Mouse (Mus musculus): ENCODE results near the gene Il10ra. TPM values are rescaled to one million over a fixed set of nuclear protein-coding genes. Genes with fewer than 3 reads are reported as not detected.
A peak's percentile ranks its signal among the peaks of the same experiment; 100 is the strongest.

Il10ra gene
- polyA plus RNA-seq (2015; fragmentation: Nextera tagmentation; extraction: Ambion mirVana), result 0.55 and 0.62 TPM in 2 replicates

- ATAC-seq (ENCODE audit: extremely low read depth, insufficient number of reproducible peaks, low FRiP score, low TSS enrichment), result no peak
- Histone ChIP-seq H3K4me2 (peak within 1 kb of the TSS; percentile 71), H3K36me3 (no peaks in the 10 kb centered on the region), H3K9me3 (no peaks in the 10 kb centered on the region), H3K27ac (replicated peaks) (no peak within 1 kb of the TSS), H3K9ac (peak within 1 kb of the TSS; percentile 71), H3K4me1 (peaks cover 7% of the 10 kb centered on the region; the same call in 1 of the 2 replicates), H3K27me3 (replicated peaks) (peaks cover 79% of the 10 kb centered on the region), H3K4me3 (peak within 1 kb of the TSS; percentile 45)
- 6% methylated on average over 36 of the region's 36 CpGs for WGBS
These were observed at the start of gene Il10ra for GRCm38 (mm10) chr9:45268597-45269325. Gene Il10ra, minus strand, starts transcription at chr9:45269149.

- H3K9me3 ChIP-seq, result no peaks in the 10 kb centered on the region
- no peak overlapping the region for H3K4me3 ChIP-seq
- no peaks in the 10 kb centered on the region for H3K36me3 ChIP-seq
- WGBS, result 74% methylated on average over 3 of the region's 3 CpGs
- H3K27me3 ChIP-seq (replicated peaks), result peaks cover 83% of the 10 kb centered on the region
- H3K27ac ChIP-seq (replicated peaks), result no peak overlapping the region
- H3K4me1 ChIP-seq, result peaks cover 3% of the 10 kb centered on the region; the same call in 1 of the 2 replicates
- ATAC-seq (ENCODE audit: extremely low read depth, insufficient number of reproducible peaks, low FRiP score, low TSS enrichment), result no peak
- H3K9ac ChIP-seq, result no peak overlapping the region
- no peak overlapping the region for H3K4me2 ChIP-seq
These were observed 48.7 kb upstream of the Il10ra start for GRCm38 (mm10) chr9:45317635-45318034.

GRCm38 (mm10) chr9:45313913-45314312 is 45.0 kb upstream of the Il10ra start:
- H3K4me3 ChIP-seq, result no peak overlapping the region
- no peak for ATAC-seq (ENCODE audit: extremely low read depth, insufficient number of reproducible peaks, low FRiP score, low TSS enrichment)
- no peak overlapping the region for H3K9ac ChIP-seq
- no peaks in the 10 kb centered on the region for H3K36me3 ChIP-seq
- 70% methylated on average over 3 of the region's 3 CpGs for WGBS
- H3K27me3 ChIP-seq (replicated peaks), result peaks cover 65% of the 10 kb centered on the region
- no peak overlapping the region for H3K4me2 ChIP-seq
- H3K4me1 ChIP-seq, result peaks cover 3% of the 10 kb centered on the region; the same call in 1 of the 2 replicates
- H3K27ac ChIP-seq (replicated peaks), result no peak overlapping the region
- no peaks in the 10 kb centered on the region for H3K9me3 ChIP-seq

- peaks cover 45% of the 10 kb centered on the region for H3K27me3 ChIP-seq (replicated peaks)
- H3K4me1 ChIP-seq, result no peaks in the 10 kb centered on the region
- WGBS, result 77% methylated on average over 6 of the region's 6 CpGs
- no peak for ATAC-seq (ENCODE audit: extremely low read depth, insufficient number of reproducible peaks, low FRiP score, low TSS enrichment)
- no peak overlapping the region for H3K4me2 ChIP-seq
- H3K9ac ChIP-seq, result no peak overlapping the region
- no peaks in the 10 kb centered on the region for H3K9me3 ChIP-seq
- H3K36me3 ChIP-seq, result no peaks in the 10 kb centered on the region
- no peak overlapping the region for H3K4me3 ChIP-seq
- H3K27ac ChIP-seq (replicated peaks), result no peak overlapping the region
These were observed 42.9 kb upstream of the Il10ra start for GRCm38 (mm10) chr9:45311858-45312257.

GRCm38 (mm10) chr9:45308521-45308920 is 39.6 kb upstream of the Il10ra start:
- no peak overlapping the region for H3K27ac ChIP-seq (replicated peaks)

GRCm38 (mm10) chr9:45306746-45307410 is 37.9 kb upstream of the Il10ra start:
- Histone ChIP-seq H3K4me3 (no peak overlapping the region), H3K27ac (replicated peaks) (no peak overlapping the region), H3K36me3 (no peaks in the 10 kb centered on the region), H3K27me3 (replicated peaks) (peaks cover 14% of the 10 kb centered on the region), H3K4me2 (no peak overlapping the region), H3K9me3 (no peaks in the 10 kb centered on the region), H3K4me1 (no peaks in the 10 kb centered on the region), H3K9ac (no peak overlapping the region)
- WGBS, result 80% methylated on average over 12 of the region's 12 CpGs
- no peak for ATAC-seq (ENCODE audit: extremely low read depth, insufficient number of reproducible peaks, low FRiP score, low TSS enrichment)

More at GRCm38 (mm10) chr9:45308521-45308920, 39.6 kb upstream of the Il10ra start:
- ATAC-seq (ENCODE audit: extremely low read depth, insufficient number of reproducible peaks, low FRiP score, low TSS enrichment), result no peak
- no peak overlapping the region for H3K4me3 ChIP-seq
- H3K9ac ChIP-seq, result no peak overlapping the region
- H3K4me1 ChIP-seq, result no peaks in the 10 kb centered on the region
- no peak overlapping the region for H3K4me2 ChIP-seq
- H3K9me3 ChIP-seq, result no peaks in the 10 kb centered on the region
- no peaks in the 10 kb centered on the region for H3K36me3 ChIP-seq
- WGBS, result 74% methylated on average over 5 of the region's 5 CpGs
- peaks cover 17% of the 10 kb centered on the region for H3K27me3 ChIP-seq (replicated peaks)

GRCm38 (mm10) chr9:45301771-45302170 is 32.8 kb upstream of the Il10ra start:
- Histone ChIP-seq H3K4me2 (no peak overlapping the region), H3K27ac (replicated peaks) (no peak overlapping the region), H3K27me3 (replicated peaks) (peaks cover 3% of the 10 kb centered on the region; the same call in 1 of the 2 replicates), H3K9ac (no peak overlapping the region), H3K4me3 (no peak overlapping the region), H3K4me1 (peaks cover 6% of the 10 kb centered on the region), H3K9me3 (no peaks in the 10 kb centered on the region), H3K36me3 (no peaks in the 10 kb centered on the region)
- WGBS, result 79% methylated on average over 8 of the region's 8 CpGs
- ATAC-seq (ENCODE audit: extremely low read depth, insufficient number of reproducible peaks, low FRiP score, low TSS enrichment), result no peak

- H3K4me2 ChIP-seq, result peak overlapping the region; percentile 71
- no peaks in the 10 kb centered on the region for H3K9me3 ChIP-seq
- H3K27ac ChIP-seq (replicated peaks), result 0 out of 2 replicates have a peak overlapping the region, but pooled peaks have one; percentile 43
- H3K4me3 ChIP-seq, result peak overlapping the region; percentile 43
- no peak; the same call in none of the 2 replicates for ATAC-seq (ENCODE audit: extremely low read depth, insufficient number of reproducible peaks, low FRiP score, low TSS enrichment)
- no peaks in the 10 kb centered on the region for H3K36me3 ChIP-seq
- H3K27me3 ChIP-seq (replicated peaks), result peaks cover 4% of the 10 kb centered on the region; the same call in 1 of the 2 replicates
- peak overlapping the region; percentile 41; the same call in 1 of the 2 replicates for H3K9ac ChIP-seq
- H3K4me1 ChIP-seq, result peaks cover 6% of the 10 kb centered on the region
- WGBS, result 14% methylated on average over 20 of the region's 20 CpGs
These were observed 31.6 kb upstream of the Il10ra start for GRCm38 (mm10) chr9:45300422-45301104.

GRCm38 (mm10) chr9:45299231-45300006 is 30.5 kb upstream of the Il10ra start:
- no peak overlapping the region for H3K27ac ChIP-seq (replicated peaks)
- 75% methylated on average over 11 of the region's 11 CpGs for WGBS
- no peaks in the 10 kb centered on the region for H3K9me3 ChIP-seq
- no peak overlapping the region for H3K4me2 ChIP-seq
- ATAC-seq (ENCODE audit: extremely low read depth, insufficient number of reproducible peaks, low FRiP score, low TSS enrichment), result no peak
- peaks cover 6% of the 10 kb centered on the region for H3K4me1 ChIP-seq
- H3K27me3 ChIP-seq (replicated peaks), result 0 out of 2 replicates have a peak, but pooled peaks cover 4% of the 10 kb centered on the region
- H3K4me3 ChIP-seq, result no peak overlapping the region
- H3K36me3 ChIP-seq, result no peaks in the 10 kb centered on the region
- no peak overlapping the region for H3K9ac ChIP-seq

GRCm38 (mm10) chr9:45294210-45295011 is 25.5 kb upstream of the Il10ra start:
- ATAC-seq (ENCODE audit: extremely low read depth, insufficient number of reproducible peaks, low FRiP score, low TSS enrichment), result no peak
- WGBS, result 40% methylated on average over 10 of the region's 10 CpGs
- H3K27me3 ChIP-seq (replicated peaks), result peaks cover 7% of the 10 kb centered on the region; the same call in 1 of the 2 replicates

More at GRCm38 (mm10) chr9:45294210-45295011, 25.5 kb upstream of the Il10ra start:
- Histone ChIP-seq H3K27ac (replicated peaks) (no peak overlapping the region), H3K4me2 (no peak overlapping the region), H3K9ac (no peak overlapping the region), H3K4me3 (no peak overlapping the region), H3K9me3 (no peaks in the 10 kb centered on the region), H3K4me1 (no peaks in the 10 kb centered on the region), H3K36me3 (no peaks in the 10 kb centered on the region)
